Mouse (Mus musculus): ENCODE measurements at regions not wholly inside any gene's neighbourhood (a gene's known extent, or its start where the extent isn't known, plus 50 kb on each side); places are given as distances from the start of the nearest gene placed in this dataset.

DNA sequence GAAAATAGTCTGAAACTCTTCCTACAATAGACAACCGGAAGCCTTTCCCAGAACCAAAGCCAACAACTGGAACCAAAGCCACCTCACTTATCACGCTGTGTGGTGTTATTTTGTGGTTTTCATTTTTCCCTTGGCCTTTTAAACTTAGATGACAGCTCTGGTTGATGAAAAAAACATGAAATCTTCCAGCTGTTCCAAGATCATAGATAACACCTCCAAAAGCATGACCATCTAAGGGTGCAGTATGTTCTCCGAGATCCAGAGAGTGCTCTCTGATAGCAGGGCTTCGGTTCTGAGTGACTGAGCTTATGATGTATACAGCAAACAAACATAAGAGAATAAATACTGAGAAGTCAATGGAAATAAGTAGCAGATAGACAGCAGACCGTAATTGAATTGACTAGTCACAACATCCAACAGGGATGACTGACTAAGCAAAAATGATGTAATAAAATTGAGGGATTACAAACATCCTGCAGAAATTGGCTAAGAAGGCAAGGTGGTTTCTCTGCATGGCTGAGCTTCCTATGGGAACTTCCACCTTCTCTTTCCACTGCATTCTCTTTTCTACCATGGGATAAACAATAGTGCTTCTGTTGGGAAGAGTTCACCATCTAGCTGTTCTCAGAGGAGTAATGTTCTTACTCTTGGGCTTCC, 74.8 kb upstream of the Akirin2 start:
- Histone ChIP-seq H3K9me3 (ENCODE audit: control insufficient read depth, low read length) (no peaks in the 10 kb centered on the region), H3K27me3 (replicated peaks; ENCODE audit: control insufficient read depth, insufficient read depth, low read length) (no peaks in the 10 kb centered on the region), H3K4me2 (ENCODE audit: low read length) (no peak overlapping the region), H3K36me3 (ENCODE audit: control insufficient read depth, insufficient read depth, low read length) (no peaks in the 10 kb centered on the region), H3K27ac (ENCODE audit: low read depth) (no peak overlapping the region), H3K9ac (ENCODE audit: low read length) (no peak overlapping the region), H3K4me1 (replicated peaks; ENCODE audit: control insufficient read depth, insufficient read depth, low read length) (no peaks in the 10 kb centered on the region), H3K4me3 (ENCODE audit: low read depth, low read length) (no peak overlapping the region)
- WGBS: 79% methylated on average over 5 of the region's 5 CpGs
- DNase-seq (ENCODE audit: low spot score) (no peak), ATAC-seq (replicated peaks; ENCODE audit: low FRiP score, low TSS enrichment, low read depth) (no peak)

- no peak for DNase-seq (ENCODE audit: low spot score)
- H3K27ac ChIP-seq (ENCODE audit: low read depth): no peak overlapping the region
These were observed 66.5 kb upstream of the Akirin2 start for GRCm38 (mm10) chr4:34484273-34484672.

DNA sequence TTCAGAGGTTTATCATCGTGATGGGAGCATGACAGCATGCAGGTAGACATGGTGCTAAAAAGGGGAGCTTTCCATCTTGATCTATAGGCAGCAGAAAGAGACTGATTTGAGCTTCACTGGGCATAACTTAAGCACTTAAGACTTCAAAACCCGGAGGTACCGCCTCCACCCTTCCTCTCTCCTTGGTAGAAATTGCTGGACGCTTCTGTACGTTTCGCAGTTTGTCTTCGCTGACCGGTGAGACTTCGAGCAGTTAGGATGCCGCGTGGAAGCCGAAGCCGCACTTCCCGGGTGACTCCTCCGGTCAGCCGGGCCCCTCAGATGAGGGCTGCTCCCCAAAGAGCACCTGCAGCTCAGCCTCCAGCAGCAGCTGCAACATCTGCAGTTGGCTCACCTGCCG, 65.2 kb upstream of the Akirin2 start:
- WGBS: 82% methylated on average over 17 of the region's 17 CpGs
- Histone ChIP-seq H3K9ac (ENCODE audit: low read length) (no peak overlapping the region), H3K27me3 (replicated peaks; ENCODE audit: control insufficient read depth, insufficient read depth, low read length) (no peaks in the 10 kb centered on the region), H3K27ac (ENCODE audit: low read depth) (no peak overlapping the region), H3K36me3 (ENCODE audit: control insufficient read depth, insufficient read depth, low read length) (no peaks in the 10 kb centered on the region), H3K9me3 (ENCODE audit: control insufficient read depth, low read length) (no peaks in the 10 kb centered on the region), H3K4me3 (ENCODE audit: low read depth, low read length) (no peak overlapping the region), H3K4me1 (replicated peaks; ENCODE audit: control insufficient read depth, insufficient read depth, low read length) (no peaks in the 10 kb centered on the region), H3K4me2 (ENCODE audit: low read length) (no peak overlapping the region)
- DNase-seq (ENCODE audit: low spot score): no peak
- no peak for ATAC-seq (replicated peaks; ENCODE audit: low FRiP score, low TSS enrichment, low read depth)

More at GRCm38 (mm10) chr4:34484273-34484672, 66.5 kb upstream of the Akirin2 start:
- no peaks in the 10 kb centered on the region for H3K36me3 ChIP-seq (ENCODE audit: control insufficient read depth, insufficient read depth, low read length)
- H3K4me3 ChIP-seq (ENCODE audit: low read depth, low read length): no peak overlapping the region
- 32% methylated on average over 1 of the region's 1 CpGs for WGBS
- ATAC-seq (replicated peaks; ENCODE audit: low FRiP score, low TSS enrichment, low read depth): no peak
- H3K9ac ChIP-seq (ENCODE audit: low read length): no peak overlapping the region
- H3K27me3 ChIP-seq (replicated peaks; ENCODE audit: control insufficient read depth, insufficient read depth, low read length): no peaks in the 10 kb centered on the region
- H3K4me2 ChIP-seq (ENCODE audit: low read length): no peak overlapping the region
- H3K9me3 ChIP-seq (ENCODE audit: control insufficient read depth, low read length): no peaks in the 10 kb centered on the region
- H3K4me1 ChIP-seq (replicated peaks; ENCODE audit: control insufficient read depth, insufficient read depth, low read length): no peaks in the 10 kb centered on the region

GRCm38 (mm10) chr4:34494961-34495723, 55.6 kb upstream of the Akirin2 start:
- Histone ChIP-seq H3K4me3 (ENCODE audit: low read depth, low read length) (no peak overlapping the region), H3K9ac (ENCODE audit: low read length) (no peak overlapping the region), H3K27me3 (replicated peaks; ENCODE audit: control insufficient read depth, insufficient read depth, low read length) (no peaks in the 10 kb centered on the region), H3K36me3 (ENCODE audit: control insufficient read depth, insufficient read depth, low read length) (no peaks in the 10 kb centered on the region), H3K4me1 (replicated peaks; ENCODE audit: control insufficient read depth, insufficient read depth, low read length) (no peaks in the 10 kb centered on the region), H3K4me2 (ENCODE audit: low read length) (no peak overlapping the region), H3K9me3 (ENCODE audit: control insufficient read depth, low read length) (no peaks in the 10 kb centered on the region), H3K27ac (ENCODE audit: low read depth) (no peak overlapping the region)
- 88% methylated on average over 10 of the region's 10 CpGs for WGBS
- DNase-seq (ENCODE audit: low spot score): no peak
- no peak for ATAC-seq (replicated peaks; ENCODE audit: low FRiP score, low TSS enrichment, low read depth)

GRCm38 (mm10) chr4:34498325-34498724, 52.4 kb upstream of the Akirin2 start:
- no peaks in the 10 kb centered on the region for H3K9me3 ChIP-seq (ENCODE audit: control insufficient read depth, low read length)
- no peaks in the 10 kb centered on the region for H3K27me3 ChIP-seq (replicated peaks; ENCODE audit: control insufficient read depth, insufficient read depth, low read length)
- no peaks in the 10 kb centered on the region for H3K4me1 ChIP-seq (replicated peaks; ENCODE audit: control insufficient read depth, insufficient read depth, low read length)
- no peak overlapping the region for H3K27ac ChIP-seq (ENCODE audit: low read depth)
- H3K4me3 ChIP-seq (ENCODE audit: low read depth, low read length): no peak overlapping the region
- DNase-seq (ENCODE audit: low spot score) (no peak), ATAC-seq (replicated peaks; ENCODE audit: low FRiP score, low TSS enrichment, low read depth) (no peak)
- WGBS: 89% methylated on average over 9 of the region's 9 CpGs
- no peak overlapping the region for H3K4me2 ChIP-seq (ENCODE audit: low read length)
- H3K9ac ChIP-seq (ENCODE audit: low read length): no peak overlapping the region
- no peaks in the 10 kb centered on the region for H3K36me3 ChIP-seq (ENCODE audit: control insufficient read depth, insufficient read depth, low read length)

- Histone ChIP-seq H3K4me2 (ENCODE audit: low read length) (no peak overlapping the region), H3K27me3 (replicated peaks; ENCODE audit: control insufficient read depth, insufficient read depth, low read length) (no peaks in the 10 kb centered on the region), H3K9me3 (ENCODE audit: control insufficient read depth, low read length) (no peaks in the 10 kb centered on the region), H3K9ac (ENCODE audit: low read length) (no peak overlapping the region), H3K27ac (ENCODE audit: low read depth) (no peak overlapping the region), H3K4me3 (ENCODE audit: low read depth, low read length) (no peak overlapping the region), H3K4me1 (replicated peaks; ENCODE audit: control insufficient read depth, insufficient read depth, low read length) (no peaks in the 10 kb centered on the region), H3K36me3 (ENCODE audit: control insufficient read depth, insufficient read depth, low read length) (no peaks in the 10 kb centered on the region)
- 96% methylated on average over 7 of the region's 7 CpGs for WGBS
- DNase-seq (ENCODE audit: low spot score) (no peak), ATAC-seq (replicated peaks; ENCODE audit: low FRiP score, low TSS enrichment, low read depth) (no peak)
These were observed 52.0 kb upstream of the Akirin2 start for GRCm38 (mm10) chr4:34498781-34499180.

DNA sequence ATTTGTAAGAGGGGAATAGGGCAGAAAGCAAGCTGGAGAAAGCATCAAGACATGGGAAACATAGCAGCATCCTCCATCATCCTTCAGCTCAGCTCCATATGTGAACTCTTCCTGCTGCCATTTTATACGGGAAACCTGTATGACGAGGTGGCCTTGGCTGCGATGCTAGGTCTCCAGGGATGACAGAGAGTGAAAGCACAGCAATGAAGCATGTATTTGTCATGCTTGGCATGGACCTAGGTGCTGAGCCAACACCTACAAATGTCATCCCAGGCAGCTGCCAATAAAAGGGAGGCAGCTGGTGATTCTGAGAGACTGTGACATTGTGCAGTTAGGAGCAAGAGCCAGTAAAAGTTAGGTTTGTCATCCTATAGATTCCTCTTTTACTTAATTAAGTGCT, 51.0 kb upstream of the Akirin2 start:
- H3K27ac ChIP-seq (ENCODE audit: low read depth): no peak overlapping the region
- H3K9ac ChIP-seq (ENCODE audit: low read length): no peak overlapping the region
- WGBS: 93% methylated on average over 3 of the region's 3 CpGs
- H3K36me3 ChIP-seq (ENCODE audit: control insufficient read depth, insufficient read depth, low read length): no peaks in the 10 kb centered on the region
- no peaks in the 10 kb centered on the region for H3K27me3 ChIP-seq (replicated peaks; ENCODE audit: control insufficient read depth, insufficient read depth, low read length)
- no peak overlapping the region for H3K4me3 ChIP-seq (ENCODE audit: low read depth, low read length)
- ATAC-seq (replicated peaks; ENCODE audit: low FRiP score, low TSS enrichment, low read depth) (no peak), DNase-seq (ENCODE audit: low spot score) (no peak)
- H3K4me1 ChIP-seq (replicated peaks; ENCODE audit: control insufficient read depth, insufficient read depth, low read length): no peaks in the 10 kb centered on the region
- H3K4me2 ChIP-seq (ENCODE audit: low read length): no peak overlapping the region
- H3K9me3 ChIP-seq (ENCODE audit: control insufficient read depth, low read length): no peaks in the 10 kb centered on the region
